Mouse (Mus musculus) lung, embryonic 16.5 days (tissue): ENCODE measurements around the gene Abat. TPM values are rescaled to one million over a fixed set of nuclear protein-coding genes. Genes with fewer than 3 reads are reported as not detected.
A peak's percentile ranks its signal among the peaks of the same experiment; 100 is the strongest.

Source experiments
- ATAC-seq: fragments of 200-750 bp; cut with Nextera tagmentation; 2 replicates; pipeline ENCODE4 v1.8.0; 2017; ENCODE audit warnings: low read depth, mild to moderate bottlenecking, moderate library complexity
- H3K27ac ChIP-seq: fragments of 300-500 bp; sonication (generic); 2 replicates; pipeline ENCODE4 v1.5.1; 2014; ENCODE audit warnings: mild to moderate bottlenecking, control low read depth, low read length
- H3K27me3 ChIP-seq: fragments of 300-500 bp; sonication (generic); 2 replicates; pipeline ENCODE4 v1.6.1; 2014; ENCODE audit warnings: low read depth, low read length, mixed read lengths; ENCODE audit not compliant: control insufficient read depth, insufficient read depth
- H3K36me3 ChIP-seq: fragments of 300-500 bp; sonication (generic); 2 replicates; pipeline ENCODE4 v1.6.1; 2014; ENCODE audit warnings: low read length; ENCODE audit not compliant: control insufficient read depth, insufficient read depth
- H3K4me1 ChIP-seq: fragments of 300-500 bp; sonication (generic); replicated peaks from 2 replicates; pipeline ENCODE4 v1.6.1; 2014; ENCODE audit warnings: low read length, mixed read lengths; ENCODE audit not compliant: control insufficient read depth, insufficient read depth
- H3K4me2 ChIP-seq: fragments of 300-500 bp; sonication (generic); 2 replicates; pipeline ENCODE4 v1.6.1; 2014; ENCODE audit warnings: low read depth, low read length, control low read depth
- H3K4me3 ChIP-seq: fragments of 300-500 bp; sonication (generic); 2 replicates; pipeline ENCODE4 v1.5.1; 2014; ENCODE audit warnings: mild to moderate bottlenecking, low read length, control low read depth
- H3K9ac ChIP-seq: fragments of 300-500 bp; sonication (generic); 2 replicates; pipeline ENCODE4 v1.6.1; 2014; ENCODE audit warnings: low read length, control low read depth
- H3K9me3 ChIP-seq: fragments of 300-500 bp; sonication (generic); 2 replicates; pipeline ENCODE4 v1.6.1; 2016; ENCODE audit warnings: low read length; ENCODE audit not compliant: control insufficient read depth
- WGBS: fragments of 180-500 bp; shearing (Covaris S2); extraction: QIAGEN DNeasy Blood & Tissue Kit; methylation state at CpG from one replicate; pipeline ENCODE4 v1.1.7; 2014; 5-methylcytosine and 5-hydroxymethylcytosine counted together
- polyA plus RNA-seq: library from polyadenylated mRNA; unstranded; fragments of >200 nt; fragmentation: Nextera tagmentation; extraction: Ambion mirVana; gene quantifications from 2 replicates; pipeline ENCODE4 v1.2.1, GENCODE M21; 2015

The Abat gene
- polyA plus RNA-seq: 18.3 and 19.6 TPM in 2 replicates

- H3K4me3 ChIP-seq: peak within 1 kb of the TSS; percentile 65
- peaks cover 14% of the 10 kb centered on the region for H3K4me1 ChIP-seq
- under 1% methylated on average over 46 of the region's 46 CpGs for WGBS
- peak within 1 kb of the TSS; percentile 79 for H3K4me2 ChIP-seq
- H3K27me3 ChIP-seq: peaks cover 2% of the 10 kb centered on the region; the same call in 1 of the 2 replicates
- H3K27ac ChIP-seq: 0 out of 2 replicates have a peak within 1 kb of the TSS, but pooled peaks have one; percentile 47
- ATAC-seq: peak; percentile 99
- H3K36me3 ChIP-seq: no peaks in the 10 kb centered on the region
- peak within 1 kb of the TSS; percentile 70 for H3K9ac ChIP-seq
- H3K9me3 ChIP-seq: no peaks in the 10 kb centered on the region
Measured at GRCm38 (mm10) chr16:8513236-8513906, at the start of gene Abat. Abat (plus strand) TSS chr16:8513429.

GRCm38 (mm10) chr16:8470132-8470531, 43.1 kb upstream of the Abat start:
- peak overlapping the region; percentile 68 for H3K4me3 ChIP-seq
- peak overlapping the region; percentile 67 for H3K4me2 ChIP-seq
- no peaks in the 10 kb centered on the region for H3K9me3 ChIP-seq
- whole genome bisulfite sequencing: 74% methylated on average over 2 of the region's 2 CpGs
- peak; percentile 42 for ATAC-seq
- H3K9ac ChIP-seq: no peak overlapping the region
- H3K27ac ChIP-seq: no peak overlapping the region
- peaks cover 2% of the 10 kb centered on the region; the same call in 1 of the 2 replicates for H3K4me1 ChIP-seq
- no peaks in the 10 kb centered on the region for H3K36me3 ChIP-seq
- H3K27me3 ChIP-seq: no peaks in the 10 kb centered on the region

GRCm38 (mm10) chr16:8470603-8471481, 42.4 kb upstream of the Abat start, which contains the start of gene Mettl22:
Mettl22 (plus strand) TSS chr16:8470788.
- no peaks in the 10 kb centered on the region for H3K27me3 ChIP-seq
- H3K4me2 ChIP-seq: peak within 1 kb of the TSS; percentile 67
- H3K36me3 ChIP-seq: no peaks in the 10 kb centered on the region
- peaks cover 2% of the 10 kb centered on the region; the same call in 1 of the 2 replicates for H3K4me1 ChIP-seq
- H3K9me3 ChIP-seq: no peaks in the 10 kb centered on the region
- H3K9ac ChIP-seq: peak within 1 kb of the TSS; percentile 76
- H3K27ac ChIP-seq: peak within 1 kb of the TSS; percentile 83
- WGBS: under 1% methylated on average over 46 of the region's 48 CpGs
- H3K4me3 ChIP-seq: peak within 1 kb of the TSS; percentile 68
- peak; percentile 99 for ATAC-seq

- no peak overlapping the region for H3K4me3 ChIP-seq
- ATAC-seq: no peak
- 88% methylated on average over 9 of the region's 9 CpGs for WGBS
Measured at GRCm38 (mm10) chr16:8487396-8488005, 25.7 kb upstream of the Abat start.

GRCm38 (mm10) chr16:8489340-8489739, 23.9 kb upstream of the Abat start:
- Histone ChIP-seq H3K4me1 (no peaks in the 10 kb centered on the region), H3K36me3 (peaks cover 9% of the 10 kb centered on the region), H3K9ac (no peak overlapping the region), H3K9me3 (no peaks in the 10 kb centered on the region), H3K4me3 (no peak overlapping the region), H3K27me3 (no peaks in the 10 kb centered on the region), H3K4me2 (no peak overlapping the region), H3K27ac (no peak overlapping the region)
- WGBS: 77% methylated on average over 5 of the region's 5 CpGs
- ATAC-seq: no peak

More at GRCm38 (mm10) chr16:8487396-8488005, 25.7 kb upstream of the Abat start:
- Histone ChIP-seq H3K9me3 (no peaks in the 10 kb centered on the region), H3K4me2 (no peak overlapping the region), H3K27ac (no peak overlapping the region), H3K36me3 (peaks cover 13% of the 10 kb centered on the region), H3K9ac (no peak overlapping the region), H3K4me1 (no peaks in the 10 kb centered on the region), H3K27me3 (no peaks in the 10 kb centered on the region)

GRCm38 (mm10) chr16:8491743-8492490, 21.3 kb upstream of the Abat start:
- 42% methylated on average over 13 of the region's 13 CpGs for WGBS
- no peak overlapping the region for H3K4me2 ChIP-seq
- ATAC-seq: no peak
- H3K27me3 ChIP-seq: no peaks in the 10 kb centered on the region
- no peak overlapping the region for H3K9ac ChIP-seq
- no peak overlapping the region for H3K27ac ChIP-seq
- no peaks in the 10 kb centered on the region for H3K9me3 ChIP-seq
- H3K4me1 ChIP-seq: no peaks in the 10 kb centered on the region
- H3K4me3 ChIP-seq: no peak overlapping the region
- peaks cover 2% of the 10 kb centered on the region; the same call in 1 of the 2 replicates for H3K36me3 ChIP-seq

- Histone ChIP-seq H3K4me1 (no peaks in the 10 kb centered on the region), H3K9ac (no peak overlapping the region), H3K36me3 (peaks cover 2% of the 10 kb centered on the region; the same call in 1 of the 2 replicates), H3K27me3 (no peaks in the 10 kb centered on the region), H3K4me3 (no peak overlapping the region), H3K9me3 (no peaks in the 10 kb centered on the region), H3K27ac (no peak overlapping the region), H3K4me2 (no peak overlapping the region)
- WGBS: 12% methylated on average over 4 of the region's 4 CpGs
- ATAC-seq: peak; percentile 72
Measured at GRCm38 (mm10) chr16:8494268-8494667, 19.0 kb upstream of the Abat start.

- Histone ChIP-seq H3K4me1 (no peaks in the 10 kb centered on the region), H3K9ac (no peak overlapping the region), H3K36me3 (no peaks in the 10 kb centered on the region), H3K27me3 (no peaks in the 10 kb centered on the region), H3K27ac (no peak overlapping the region), H3K4me3 (no peak overlapping the region), H3K4me2 (no peak overlapping the region), H3K9me3 (no peaks in the 10 kb centered on the region)
- ATAC-seq: no peak
- WGBS: 37% methylated on average over 2 of the region's 2 CpGs
Measured at GRCm38 (mm10) chr16:8496967-8497366, 16.3 kb upstream of the Abat start.
